Mouse (Mus musculus) kidney, postnatal 36 days (tissue): ENCODE measurements around the gene Adgrl3.
"Not testable (repeated sequence)": the region's sequence is repeated elsewhere in the genome, so short reads cannot be mapped to it uniquely, and the experiment has no call there.

Experiments
- DNase-seq, 2 experiments: peaks; one replicate each; pipeline ENCODE4 v3.0.0; 2021 to 2022; ENCODE audit warnings: mixed read lengths in 2 of 2

Adgrl3 gene

GRCm38 (mm10) chr5:81427393-81427792 is 407.5 kb downstream of the Adgrl3 start:
- DNase-seq = no peak

- no peak for DNase-seq
Observed at GRCm38 (mm10) chr5:81436375-81436774, 416.4 kb downstream of the Adgrl3 start.

GRCm38 (mm10) chr5:81442150-81442549 is 422.2 kb downstream of the Adgrl3 start:
- DNase-seq = no peak

GRCm38 (mm10) chr5:81465971-81466370 is 446.0 kb downstream of the Adgrl3 start:
- no peak for DNase-seq

GRCm38 (mm10) chr5:81474681-81475080 is 454.7 kb downstream of the Adgrl3 start:
- no peak for DNase-seq

- no peak for DNase-seq
Observed at GRCm38 (mm10) chr5:81475406-81475805, 455.5 kb downstream of the Adgrl3 start.

GRCm38 (mm10) chr5:81475971-81476606 is 456.2 kb downstream of the Adgrl3 start:
- DNase-seq = no peak

GRCm38 (mm10) chr5:81480911-81481310 is 461.0 kb downstream of the Adgrl3 start:
- DNase-seq = no peak

- DNase-seq = no peak
Observed at GRCm38 (mm10) chr5:81483890-81484289, 464.0 kb downstream of the Adgrl3 start.

- no peak for DNase-seq
Observed at GRCm38 (mm10) chr5:81501076-81501475, 481.1 kb downstream of the Adgrl3 start.

GRCm38 (mm10) chr5:81518720-81519496 is 499.0 kb downstream of the Adgrl3 start:
- DNase-seq = no peak

GRCm38 (mm10) chr5:81519497-81520382 is 499.8 kb downstream of the Adgrl3 start:
- DNase-seq = peak; percentile 37 to 72

GRCm38 (mm10) chr5:81522760-81523159 is 502.8 kb downstream of the Adgrl3 start:
- no peak for DNase-seq

- no peak for DNase-seq
Observed at GRCm38 (mm10) chr5:81524532-81524961, 504.6 kb downstream of the Adgrl3 start.

GRCm38 (mm10) chr5:81525326-81525725 is 505.4 kb downstream of the Adgrl3 start:
- DNase-seq = no peak

- no peak for DNase-seq
Observed at GRCm38 (mm10) chr5:81531639-81532038, 511.7 kb downstream of the Adgrl3 start.

GRCm38 (mm10) chr5:81550211-81550610 is 530.3 kb downstream of the Adgrl3 start:
- no peak for DNase-seq

- DNase-seq = not testable (repeated sequence)
Observed at GRCm38 (mm10) chr5:81555149-81555548, 535.2 kb downstream of the Adgrl3 start.

- DNase-seq = no peak
Observed at GRCm38 (mm10) chr5:81556008-81556407, 536.1 kb downstream of the Adgrl3 start.

GRCm38 (mm10) chr5:81558965-81559364 is 539.0 kb downstream of the Adgrl3 start:
- DNase-seq = no peak

- no peak for DNase-seq
Observed at GRCm38 (mm10) chr5:81564294-81564693, 544.4 kb downstream of the Adgrl3 start.

GRCm38 (mm10) chr5:81566577-81566976 is 546.6 kb downstream of the Adgrl3 start:
- DNase-seq = peak; percentile 14 to 27

GRCm38 (mm10) chr5:81568743-81569142 is 548.8 kb downstream of the Adgrl3 start:
- peak; percentile 54 to 65 for DNase-seq
